Mouse (Mus musculus) frontal cortex, postnatal 36 days (tissue): Measurements from ENCODE around the gene Gstm6.
"Not testable (repeated sequence)": the region's sequence is repeated elsewhere in the genome, so short reads cannot be mapped to it uniquely, and the experiment has no call there.

Source experiments
- DNase-seq, 2 experiments: peaks; one replicate each; pipeline ENCODE4 v3.0.0; 2022; ENCODE audit warnings: low spot score in 2 of 2

Gene Gstm6

GRCm38 (mm10) chr3:107895194-107895719, 48.3 kb downstream of the Gstm6 start:
- no peak for DNase-seq

- not testable (repeated sequence) for DNase-seq
Measured at GRCm38 (mm10) chr3:107889236-107889635, 54.3 kb downstream of the Gstm6 start.
